Mouse (Mus musculus): ENCODE results near the gene Ear14.
"Not testable (repeated sequence)": the region's sequence is repeated elsewhere in the genome, so short reads cannot be mapped to it uniquely, and the experiment has no call there.

Gene Ear14

DNA sequence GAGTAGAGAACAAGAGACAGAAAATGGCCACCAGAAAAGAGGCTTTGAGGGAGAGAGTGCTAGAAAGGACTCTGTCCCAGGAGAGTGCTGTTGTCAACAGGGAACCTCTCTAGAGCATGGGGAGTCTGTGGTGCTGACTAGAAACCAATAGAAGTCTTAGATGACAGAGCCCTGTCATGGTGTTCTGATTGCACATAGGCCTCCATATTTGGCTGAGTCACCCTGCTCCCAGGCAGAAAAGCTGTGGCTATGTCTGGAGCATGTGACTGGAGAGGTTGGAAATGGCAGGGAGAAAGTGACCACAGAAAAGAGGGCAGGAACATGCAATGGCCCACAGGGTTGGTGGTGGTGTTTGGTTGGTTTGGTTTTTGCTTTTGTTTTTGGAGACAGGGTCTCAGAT is 49.0 kb downstream of the Ear14 start:
- DNase-seq (ENCODE audit: low read depth, low spot score), result not testable (repeated sequence)

- no peak for DNase-seq (ENCODE audit: low read depth, low spot score)
These were observed 50.4 kb downstream of the Ear14 start for GRCm38 (mm10) chr14:51253569-51253968.

All from retina, adult 2 months (tissue).